Mouse (Mus musculus) ES-E14 (cell line): ENCODE results near the gene Mllt10.

ENCODE experiments used
- CHD2 ChIP-seq: IDR thresholded peaks from 2 replicates; pipeline ENCODE4 v1.6.1; 2014; ENCODE audit warnings: mild to moderate bottlenecking, low read depth, low read length, inconsistent platforms
- HCFC1 ChIP-seq: IDR thresholded peaks from 2 replicates; pipeline ENCODE4 v1.6.1; 2012; ENCODE audit warnings: low read length, inconsistent platforms, borderline replicate concordance; ENCODE audit not compliant: insufficient read depth
- MAFK ChIP-seq: IDR thresholded peaks from 2 replicates; pipeline ENCODE4 v1.6.1; 2014; ENCODE audit warnings: mild to moderate bottlenecking, low read depth, low read length, inconsistent platforms; ENCODE audit not compliant: insufficient read depth
- ZC3H11A ChIP-seq: IDR thresholded peaks from 2 replicates; pipeline ENCODE4 v1.6.1; 2012; ENCODE audit warnings: low read depth, mild to moderate bottlenecking, inconsistent platforms, low read length, borderline replicate concordance
- ZNF384 ChIP-seq: IDR thresholded peaks from 2 replicates; pipeline ENCODE4 v1.6.1; 2012; ENCODE audit warnings: low read depth, low read length, inconsistent platforms

GRCm38 (mm10) chr2:18208578-18208977, 153.5 kb downstream of the Mllt10 start:
- TF ChIP-seq MAFK (no peak), HCFC1 (no peak), ZNF384 (no peak), CHD2 (no peak), ZC3H11A (no peak)
